Mouse (Mus musculus): ENCODE data around the gene Actr8. TPM values are rescaled to one million over a fixed set of nuclear protein-coding genes. Genes with fewer than 3 reads are reported as not detected.

Actr8 gene
- polyA plus RNA-seq, 1 experiment from 2014 or later = 67.5 TPM

GRCm38 (mm10) chr14:30045239-30045638 lies 67.1 kb downstream of the Actr8 start:
- Histone ChIP-seq H3K36me3 (peaks cover 15% of the 10 kb centered on the region), H3K9me3 (no peaks in the 10 kb centered on the region), H3K4me2 (no peak overlapping the region), H3K4me3 (no peak overlapping the region), H3K27me3 (no peaks in the 10 kb centered on the region), H3K4me1 (no peaks in the 10 kb centered on the region), H3K9ac (no peak overlapping the region), H3K27ac (no peak overlapping the region)
- no peak for ATAC-seq (ENCODE audit: insufficient number of reproducible peaks, insufficient read depth, low FRiP score, low TSS enrichment, low read depth)
- 86% methylated on average over 10 of the region's 10 CpGs for WGBS

- no peaks in the 10 kb centered on the region for H3K27me3 ChIP-seq
- no peaks in the 10 kb centered on the region for H3K9me3 ChIP-seq
- ATAC-seq (ENCODE audit: insufficient number of reproducible peaks, insufficient read depth, low FRiP score, low TSS enrichment, low read depth) = no peak
- H3K4me2 ChIP-seq = no peak overlapping the region
- no peak overlapping the region for H3K4me3 ChIP-seq
- peaks cover 15% of the 10 kb centered on the region for H3K36me3 ChIP-seq
- 88% methylated on average over 8 of the region's 8 CpGs for WGBS
- no peak overlapping the region for H3K9ac ChIP-seq
- H3K27ac ChIP-seq = no peak overlapping the region
- H3K4me1 ChIP-seq = no peaks in the 10 kb centered on the region
These were observed 67.6 kb downstream of the Actr8 start for GRCm38 (mm10) chr14:30045704-30046220.

- Histone ChIP-seq H3K4me2 (no peak overlapping the region), H3K27me3 (no peaks in the 10 kb centered on the region), H3K27ac (no peak overlapping the region), H3K4me3 (no peak overlapping the region), H3K9ac (no peak overlapping the region), H3K9me3 (no peaks in the 10 kb centered on the region), H3K4me1 (no peaks in the 10 kb centered on the region), H3K36me3 (peaks cover 13% of the 10 kb centered on the region)
- no peak for ATAC-seq (ENCODE audit: insufficient number of reproducible peaks, insufficient read depth, low FRiP score, low TSS enrichment, low read depth)
- WGBS = 96% methylated on average over 4 of the region's 4 CpGs
These were observed 68.8 kb downstream of the Actr8 start for GRCm38 (mm10) chr14:30046976-30047375.

- 87% methylated on average over 3 of the region's 3 CpGs for WGBS
These were observed 69.9 kb downstream of the Actr8 start for GRCm38 (mm10) chr14:30048049-30048448.

GRCm38 (mm10) chr14:30050280-30050679 lies 72.1 kb downstream of the Actr8 start:
- ATAC-seq (ENCODE audit: insufficient number of reproducible peaks, insufficient read depth, low FRiP score, low TSS enrichment, low read depth) = no peak
- H3K36me3 ChIP-seq = peaks cover 7% of the 10 kb centered on the region
- no peak overlapping the region for H3K4me2 ChIP-seq
- no peaks in the 10 kb centered on the region for H3K9me3 ChIP-seq
- H3K9ac ChIP-seq = no peak overlapping the region
- H3K4me1 ChIP-seq = no peaks in the 10 kb centered on the region
- no peak overlapping the region for H3K4me3 ChIP-seq
- no peaks in the 10 kb centered on the region for H3K27me3 ChIP-seq
- H3K27ac ChIP-seq = no peak overlapping the region
- 92% methylated on average over 8 of the region's 8 CpGs for WGBS

More at GRCm38 (mm10) chr14:30048049-30048448, 69.9 kb downstream of the Actr8 start:
- H3K4me2 ChIP-seq = no peak overlapping the region
- H3K27me3 ChIP-seq = no peaks in the 10 kb centered on the region
- ATAC-seq (ENCODE audit: insufficient number of reproducible peaks, insufficient read depth, low FRiP score, low TSS enrichment, low read depth) = no peak
- no peaks in the 10 kb centered on the region for H3K4me1 ChIP-seq
- peaks cover 7% of the 10 kb centered on the region for H3K36me3 ChIP-seq
- H3K27ac ChIP-seq = no peak overlapping the region
- no peaks in the 10 kb centered on the region for H3K9me3 ChIP-seq
- H3K4me3 ChIP-seq = no peak overlapping the region
- H3K9ac ChIP-seq = no peak overlapping the region

- Histone ChIP-seq H3K27ac (no peak overlapping the region), H3K4me1 (peaks cover 7% of the 10 kb centered on the region), H3K27me3 (no peaks in the 10 kb centered on the region), H3K4me3 (no peak overlapping the region), H3K4me2 (no peak overlapping the region), H3K9me3 (no peaks in the 10 kb centered on the region), H3K9ac (no peak overlapping the region), H3K36me3 (no peaks in the 10 kb centered on the region)
- 78% methylated on average over 7 of the region's 7 CpGs for WGBS
- ATAC-seq (ENCODE audit: insufficient number of reproducible peaks, insufficient read depth, low FRiP score, low TSS enrichment, low read depth) = no peak
These were observed 76.8 kb downstream of the Actr8 start for GRCm38 (mm10) chr14:30054922-30055321.

Small RNA genes within 50 kb of the gene (microRNA-seq; reads per million reads assigned to microRNA genes)
- not detected for gene Mir6947

Other genes with a start within 250 kb of the Actr8 start
- 308 and 361 TPM in 2 replicates for gene Selenok, start 10.0 kb upstream of the Actr8 start, polyA plus RNA-seq (2015; fragmentation: Nextera tagmentation; extraction: Ambion mirVana)
- gene Il17rb, start 30.6 kb downstream of the Actr8 start, polyA plus RNA-seq (2015; fragmentation: Nextera tagmentation; extraction: Ambion mirVana) = 1.3 and 3.8 TPM in 2 replicates
- 0.45 and 1.4 TPM in 2 replicates for gene Chdh, start 30.7 kb downstream of the Actr8 start, polyA plus RNA-seq (2015; fragmentation: Nextera tagmentation; extraction: Ambion mirVana)